Mouse (Mus musculus): ENCODE results near the gene Nip7. TPM values are rescaled to one million over a fixed set of nuclear protein-coding genes. Genes with fewer than 3 reads are reported as not detected.
"Not testable (repeated sequence)": the region's sequence is repeated elsewhere in the genome, so short reads cannot be mapped to it uniquely, and the experiment has no call there.

Gene Nip7
- 72.5 TPM in 2 replicates for polyA plus RNA-seq (2015; fragmentation: Nextera tagmentation; extraction: Ambion mirVana)

DNA sequence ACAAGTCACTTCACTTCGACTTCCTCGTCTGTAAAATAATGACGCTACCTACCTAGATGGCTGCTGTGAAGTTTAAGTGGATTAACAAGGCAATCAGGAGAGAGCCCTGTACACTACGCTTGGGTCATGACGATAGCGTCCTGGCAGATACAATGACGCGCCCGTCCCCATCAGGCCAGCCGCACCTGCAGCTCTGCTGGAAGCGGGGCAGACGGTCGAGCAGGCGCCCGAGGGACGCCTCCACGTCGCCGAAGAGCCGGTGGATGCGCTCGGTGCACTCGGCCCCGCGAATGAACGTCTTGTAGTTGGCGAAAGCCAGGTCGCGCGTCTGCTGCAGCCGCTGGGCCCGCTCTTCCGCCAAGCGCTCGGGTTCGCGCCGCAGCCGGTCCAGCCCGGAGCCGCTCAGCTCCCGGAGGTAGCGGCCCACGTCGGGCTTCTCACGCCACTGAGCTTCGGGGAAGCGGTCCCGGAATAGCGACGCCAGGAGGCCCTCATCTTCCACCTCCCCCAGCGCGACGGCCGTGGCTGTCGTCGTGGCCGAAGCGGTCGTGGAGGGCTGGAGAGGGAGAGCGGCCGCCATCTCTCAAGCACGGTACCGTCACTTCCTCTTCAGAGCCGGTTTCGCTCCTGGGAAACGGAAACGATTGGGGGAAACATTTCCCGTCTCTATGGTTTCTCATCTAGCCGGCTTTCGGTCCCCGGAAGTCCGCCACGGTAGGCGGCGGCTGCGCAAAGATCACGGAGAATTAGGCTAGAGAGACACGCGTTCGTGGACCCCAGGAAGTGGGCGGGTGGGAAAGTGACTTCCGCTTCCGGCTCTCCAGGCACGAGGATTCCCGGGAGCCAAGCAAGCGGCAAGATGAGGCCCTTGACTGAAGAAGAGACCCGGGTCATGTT, at the start of gene Nip7, which contains the start of gene Cog8:
Nip7 (plus strand) TSS at position 802 of the 897 bp plus-strand sequence.
Cog8 (minus strand) TSS at position 614 of the 897 bp plus-strand sequence.
- peak; percentile 90 for ATAC-seq (ENCODE audit: low read depth)
- Histone ChIP-seq H3K4me2 (peak within 1 kb of the TSS; percentile 92), H3K9ac (peak within 1 kb of the TSS; percentile 93), H3K4me3 (replicated peaks) (peak within 1 kb of the TSS; percentile 97), H3K27me3 (no peaks in the 10 kb centered on the region), H3K27ac (peak within 1 kb of the TSS; percentile 86), H3K9me3 (replicated peaks) (no peaks in the 10 kb centered on the region), H3K4me1 (replicated peaks) (peaks cover 32% of the 10 kb centered on the region), H3K36me3 (peaks cover 55% of the 10 kb centered on the region)
- DNase-seq = peak; percentile 94
- WGBS (ENCODE audit: insufficient replicate concordance) = under 1% methylated on average over 88 of the region's 88 CpGs

- WGBS (ENCODE audit: insufficient replicate concordance) = 52% methylated on average over 3 of the region's 3 CpGs
- no peaks in the 10 kb centered on the region for H3K9me3 ChIP-seq (replicated peaks)
- H3K4me1 ChIP-seq (replicated peaks) = no peaks in the 10 kb centered on the region
- no peak overlapping the region for H3K27ac ChIP-seq
- H3K4me2 ChIP-seq = no peak overlapping the region
- ATAC-seq (ENCODE audit: low read depth) (no peak), DNase-seq (no peak)
- H3K36me3 ChIP-seq = no peaks in the 10 kb centered on the region
- H3K4me3 ChIP-seq (replicated peaks) = no peak overlapping the region
- H3K9ac ChIP-seq = no peak overlapping the region
- no peaks in the 10 kb centered on the region for H3K27me3 ChIP-seq
Observed at GRCm38 (mm10) chr8:107007795-107008194, 48.9 kb upstream of the Nip7 start.

DNA sequence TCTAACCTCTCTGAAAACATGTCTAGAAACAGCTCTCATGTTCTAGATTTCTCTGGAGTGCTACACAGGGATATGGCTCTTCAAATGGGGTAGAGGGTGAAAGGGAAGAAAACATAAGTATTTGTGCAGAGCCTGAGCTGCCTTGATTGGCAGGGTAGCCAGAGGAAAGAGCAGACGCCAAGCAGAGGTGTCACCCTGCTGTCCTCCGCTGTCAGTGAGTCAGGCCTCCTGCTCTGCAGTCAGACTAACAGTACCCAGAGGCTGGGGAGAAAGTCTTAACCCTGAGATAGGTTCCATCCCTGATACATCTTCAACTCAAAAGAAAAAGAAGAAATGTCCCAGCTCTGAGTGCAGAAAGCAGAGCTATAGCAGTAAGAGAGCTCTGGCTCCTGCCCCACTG, 44.0 kb upstream of the Nip7 start:
- H3K36me3 ChIP-seq = no peaks in the 10 kb centered on the region
- H3K4me3 ChIP-seq (replicated peaks) = no peak overlapping the region
- 78% methylated on average over 2 of the region's 2 CpGs for WGBS (ENCODE audit: insufficient replicate concordance)
- H3K4me1 ChIP-seq (replicated peaks) = no peaks in the 10 kb centered on the region
- no peak overlapping the region for H3K27ac ChIP-seq
- DNase-seq = no peak
- ATAC-seq (ENCODE audit: low read depth) = no peak
- no peaks in the 10 kb centered on the region for H3K9me3 ChIP-seq (replicated peaks)
- no peak overlapping the region for H3K4me2 ChIP-seq
- no peak overlapping the region for H3K9ac ChIP-seq
- H3K27me3 ChIP-seq = no peaks in the 10 kb centered on the region

- no peak overlapping the region for H3K4me3 ChIP-seq (replicated peaks)
- H3K9me3 ChIP-seq (replicated peaks) = no peaks in the 10 kb centered on the region
- H3K9ac ChIP-seq = no peak overlapping the region
- DNase-seq (no peak), ATAC-seq (ENCODE audit: low read depth) (no peak)
- H3K4me2 ChIP-seq = no peak overlapping the region
- no peak overlapping the region for H3K27ac ChIP-seq
- H3K36me3 ChIP-seq = no peaks in the 10 kb centered on the region
- WGBS (ENCODE audit: insufficient replicate concordance) = 66% methylated on average over 1 of the region's 1 CpGs
- H3K4me1 ChIP-seq (replicated peaks) = no peaks in the 10 kb centered on the region
- H3K27me3 ChIP-seq = no peaks in the 10 kb centered on the region
Observed at GRCm38 (mm10) chr8:107014915-107015314, 41.8 kb upstream of the Nip7 start.

DNA sequence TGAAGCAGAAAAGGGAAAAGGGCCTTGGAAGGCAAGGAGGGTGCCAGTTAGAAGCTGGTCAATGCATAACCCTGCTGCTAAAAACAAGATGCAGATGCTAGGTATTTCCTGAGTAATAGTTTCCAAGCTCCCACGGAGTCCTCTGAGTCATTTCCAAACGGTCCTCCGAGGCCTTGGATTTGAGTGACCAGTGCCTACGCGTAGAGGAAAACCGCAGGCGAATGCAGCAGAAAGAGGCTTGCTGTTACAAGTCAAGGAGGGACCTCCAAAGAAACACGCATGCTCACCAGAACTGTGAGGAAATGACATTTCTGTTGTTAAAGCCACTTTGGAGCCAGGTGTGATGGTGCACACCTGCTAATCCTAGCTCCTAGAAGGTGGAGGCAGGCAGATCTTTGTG, 33.2 kb upstream of the Nip7 start:
- H3K4me3 ChIP-seq (replicated peaks) = no peak overlapping the region
- H3K27me3 ChIP-seq = no peaks in the 10 kb centered on the region
- no peak overlapping the region for H3K4me2 ChIP-seq
- DNase-seq = no peak
- no peak for ATAC-seq (ENCODE audit: low read depth)
- peaks cover 4% of the 10 kb centered on the region for H3K4me1 ChIP-seq (replicated peaks)
- WGBS (ENCODE audit: insufficient replicate concordance) = 75% methylated on average over 8 of the region's 8 CpGs
- H3K36me3 ChIP-seq = no peaks in the 10 kb centered on the region
- no peak overlapping the region for H3K9ac ChIP-seq
- H3K9me3 ChIP-seq (replicated peaks) = no peaks in the 10 kb centered on the region
- H3K27ac ChIP-seq = no peak overlapping the region

DNA sequence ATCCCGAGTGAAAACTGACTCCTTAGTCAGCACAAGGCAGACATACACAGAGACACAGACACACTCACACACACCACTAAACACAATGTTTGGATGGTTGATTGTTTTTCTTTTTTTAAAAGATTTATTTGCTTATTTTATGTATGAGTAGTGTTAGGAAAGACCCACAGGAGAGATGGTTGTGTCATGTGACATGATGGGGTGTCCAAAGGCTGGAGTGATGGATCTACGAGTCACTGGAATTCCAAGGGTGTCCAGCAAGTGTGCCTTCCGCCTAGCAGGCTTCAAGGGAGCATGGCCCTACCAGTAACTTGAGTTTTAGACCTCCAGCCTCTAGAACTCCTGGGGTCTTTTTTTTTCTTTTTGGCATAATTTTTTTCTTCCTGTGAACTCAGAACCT, 27.4 kb upstream of the Nip7 start:
- H3K36me3 ChIP-seq = no peaks in the 10 kb centered on the region
- WGBS (ENCODE audit: insufficient replicate concordance) = 66% methylated on average over 3 of the region's 3 CpGs
- ATAC-seq (ENCODE audit: low read depth) = no peak

GRCm38 (mm10) chr8:107030058-107030457, 26.6 kb upstream of the Nip7 start:
- no peak overlapping the region for H3K4me2 ChIP-seq
- peak overlapping the region; percentile 60 for H3K27ac ChIP-seq
- WGBS (ENCODE audit: insufficient replicate concordance) = 46% methylated on average over 5 of the region's 5 CpGs

More for the DNA sequence above, 27.4 kb upstream of the Nip7 start:
- H3K9me3 ChIP-seq (replicated peaks) = no peaks in the 10 kb centered on the region
- H3K4me1 ChIP-seq (replicated peaks) = peaks cover 47% of the 10 kb centered on the region
- H3K4me3 ChIP-seq (replicated peaks) = no peak overlapping the region
- no peak overlapping the region for H3K4me2 ChIP-seq
- no peak overlapping the region for H3K9ac ChIP-seq
- H3K27ac ChIP-seq = no peak overlapping the region
- no peak for DNase-seq
- H3K27me3 ChIP-seq = no peaks in the 10 kb centered on the region

GRCm38 (mm10) chr8:107030650-107031576, 25.8 kb upstream of the Nip7 start, which contains the start of gene Vps4a:
Gene Vps4a (plus strand): TSS chr8:107031222.
- Histone ChIP-seq H3K9ac (peak within 1 kb of the TSS; percentile 96), H3K36me3 (no peaks in the 10 kb centered on the region), H3K4me1 (replicated peaks) (peaks cover 50% of the 10 kb centered on the region), H3K27me3 (no peaks in the 10 kb centered on the region), H3K9me3 (replicated peaks) (no peaks in the 10 kb centered on the region), H3K4me2 (peak within 1 kb of the TSS; percentile 95), H3K27ac (peak within 1 kb of the TSS; percentile 83), H3K4me3 (replicated peaks) (peak within 1 kb of the TSS; percentile 98)
- peak; percentile 93 for ATAC-seq (ENCODE audit: low read depth)
- 4% methylated on average over 64 of the region's 66 CpGs for WGBS (ENCODE audit: insufficient replicate concordance)
- peak; percentile 98 for DNase-seq

More at GRCm38 (mm10) chr8:107030058-107030457, 26.6 kb upstream of the Nip7 start:
- no peak for DNase-seq
- Histone ChIP-seq H3K27me3 (no peaks in the 10 kb centered on the region), H3K9me3 (replicated peaks) (no peaks in the 10 kb centered on the region), H3K9ac (no peak overlapping the region), H3K36me3 (no peaks in the 10 kb centered on the region), H3K4me3 (replicated peaks) (no peak overlapping the region), H3K4me1 (replicated peaks) (peaks cover 50% of the 10 kb centered on the region)
- ATAC-seq (ENCODE audit: low read depth) = no peak

GRCm38 (mm10) chr8:107031577-107032090, 25.0 kb upstream of the Nip7 start:
- Histone ChIP-seq H3K36me3 (peaks cover 2% of the 10 kb centered on the region), H3K9ac (peak overlapping the region; percentile 96), H3K4me3 (replicated peaks) (peak overlapping the region; percentile 98), H3K4me2 (peak overlapping the region; percentile 95), H3K27me3 (no peaks in the 10 kb centered on the region), H3K4me1 (replicated peaks) (peaks cover 50% of the 10 kb centered on the region), H3K27ac (peak overlapping the region; percentile 83), H3K9me3 (replicated peaks) (no peaks in the 10 kb centered on the region)
- ATAC-seq (ENCODE audit: low read depth) (no peak), DNase-seq (no peak)
- under 1% methylated on average over 38 of the region's 40 CpGs for WGBS (ENCODE audit: insufficient replicate concordance)

- Histone ChIP-seq H3K9ac (0 out of 2 replicates have a peak overlapping the region, but pooled peaks have one; percentile 96), H3K4me1 (replicated peaks) (peaks cover 44% of the 10 kb centered on the region), H3K36me3 (peaks cover 12% of the 10 kb centered on the region)
- H3K27ac ChIP-seq; H3K4me3 ChIP-seq (replicated peaks); ATAC-seq (ENCODE audit: low read depth); H3K27me3 ChIP-seq; DNase-seq; H3K9me3 ChIP-seq (replicated peaks); H3K4me2 ChIP-seq: not testable (repeated sequence)
- 86% methylated on average over 2 of the region's 2 CpGs for WGBS (ENCODE audit: insufficient replicate concordance)
Observed at GRCm38 (mm10) chr8:107033609-107034008, 23.1 kb upstream of the Nip7 start.

- WGBS (ENCODE audit: insufficient replicate concordance) = 75% methylated on average over 3 of the region's 3 CpGs
- H3K4me2 ChIP-seq = no peak overlapping the region
- H3K9me3 ChIP-seq (replicated peaks) = no peaks in the 10 kb centered on the region
- no peak overlapping the region for H3K9ac ChIP-seq
- peaks cover 27% of the 10 kb centered on the region for H3K4me1 ChIP-seq (replicated peaks)
- DNase-seq (no peak), ATAC-seq (ENCODE audit: low read depth) (no peak)
- peaks cover 32% of the 10 kb centered on the region for H3K36me3 ChIP-seq
- H3K4me3 ChIP-seq (replicated peaks) = no peak overlapping the region
- H3K27me3 ChIP-seq = no peaks in the 10 kb centered on the region
- H3K27ac ChIP-seq = no peak overlapping the region
Observed at GRCm38 (mm10) chr8:107035641-107036040, 21.0 kb upstream of the Nip7 start.
